Mouse (Mus musculus): ENCODE data around the gene Nek2. TPM values are rescaled to one million over a fixed set of nuclear protein-coding genes. Genes with fewer than 3 reads are reported as not detected.

The Nek2 gene
- polyA plus RNA-seq, 1 experiment from 2014 or later: 52.9 TPM

DNA sequence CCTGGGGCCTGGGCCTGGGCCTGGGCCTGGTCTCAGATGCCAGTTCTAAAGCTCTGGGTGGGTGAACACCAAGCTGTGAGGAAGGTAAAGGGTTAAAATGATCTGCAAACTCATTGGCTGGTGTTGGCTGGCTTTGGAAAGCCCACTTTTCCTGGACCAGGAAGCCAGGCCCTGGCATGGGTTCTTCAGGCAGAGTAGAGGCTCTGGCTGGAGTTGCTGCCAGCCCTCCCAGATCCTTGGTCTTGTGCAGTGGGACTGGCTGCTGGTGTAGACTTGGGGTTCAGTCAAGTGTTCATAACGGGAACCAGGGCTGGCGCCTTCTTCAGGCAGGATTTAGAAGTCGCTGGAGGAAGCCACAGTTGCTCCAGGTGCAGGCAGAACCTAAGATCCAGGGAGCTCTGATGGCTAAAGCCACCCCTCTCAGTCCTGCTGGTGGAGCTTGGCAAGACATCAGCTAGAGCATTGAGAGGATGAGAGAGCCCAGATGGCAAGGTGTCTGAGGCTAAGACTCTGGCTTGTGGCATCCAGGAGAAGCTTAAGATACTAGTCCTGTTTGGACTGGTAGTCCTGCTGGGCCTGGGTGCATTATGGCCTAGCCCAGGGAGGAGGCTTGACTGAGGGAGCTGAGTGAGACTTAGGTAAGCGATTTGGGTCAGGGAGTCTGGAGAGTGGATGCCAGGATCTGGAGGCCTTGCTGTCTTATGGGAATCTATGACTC, 42.7 kb downstream of the Nek2 start:
- no peak overlapping the region for H3K9ac ChIP-seq (ENCODE audit: low read length)
- H3K4me1 ChIP-seq (replicated peaks; ENCODE audit: control insufficient read depth, insufficient read depth, low read length): no peaks in the 10 kb centered on the region
- 70% methylated on average over 4 of the region's 4 CpGs for WGBS
- no peak overlapping the region for H3K27ac ChIP-seq (ENCODE audit: low read length)
- H3K27me3 ChIP-seq (ENCODE audit: control insufficient read depth, insufficient read depth, low read depth, low read length): no peaks in the 10 kb centered on the region
- H3K9me3 ChIP-seq (ENCODE audit: control insufficient read depth, low read length): no peaks in the 10 kb centered on the region
- H3K4me3 ChIP-seq (ENCODE audit: low read length): no peak overlapping the region
- ATAC-seq (ENCODE audit: low read depth): no peak
- no peaks in the 10 kb centered on the region for H3K36me3 ChIP-seq (ENCODE audit: control insufficient read depth, insufficient read depth, low read length)
- H3K4me2 ChIP-seq (ENCODE audit: low read depth, low read length): no peak overlapping the region

DNA sequence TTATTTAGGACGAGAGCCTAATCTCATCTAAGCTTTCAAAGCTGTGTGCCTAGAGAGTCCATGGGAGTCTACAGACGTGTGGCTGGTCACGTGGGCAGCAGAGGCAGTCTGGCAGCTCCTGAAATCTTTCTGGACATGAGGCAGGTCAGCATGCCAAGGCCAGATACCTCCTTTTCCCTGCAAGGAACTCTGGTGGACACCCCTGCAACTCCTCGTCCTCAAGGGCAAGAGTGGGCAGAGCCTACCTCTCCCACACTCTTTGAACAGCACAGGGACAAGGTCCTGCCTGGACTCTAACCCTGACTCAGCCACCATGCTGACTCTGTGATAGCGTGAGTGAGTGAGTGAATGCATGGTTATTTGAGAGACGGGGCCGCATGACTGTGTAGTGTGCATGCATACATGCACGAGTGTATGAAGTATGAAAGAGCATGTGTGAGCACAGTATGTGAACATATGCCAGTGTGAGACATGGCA, 43.3 kb downstream of the Nek2 start:
- no peak for ATAC-seq (ENCODE audit: low read depth)
- no peaks in the 10 kb centered on the region for H3K36me3 ChIP-seq (ENCODE audit: control insufficient read depth, insufficient read depth, low read length)
- 80% methylated on average over 8 of the region's 8 CpGs for WGBS
- H3K4me3 ChIP-seq (ENCODE audit: low read length): no peak overlapping the region
- H3K4me2 ChIP-seq (ENCODE audit: low read depth, low read length): no peak overlapping the region
- no peak overlapping the region for H3K27ac ChIP-seq (ENCODE audit: low read length)
- no peaks in the 10 kb centered on the region for H3K4me1 ChIP-seq (replicated peaks; ENCODE audit: control insufficient read depth, insufficient read depth, low read length)
- no peaks in the 10 kb centered on the region for H3K27me3 ChIP-seq (ENCODE audit: control insufficient read depth, insufficient read depth, low read depth, low read length)
- H3K9ac ChIP-seq (ENCODE audit: low read length): no peak overlapping the region
- H3K9me3 ChIP-seq (ENCODE audit: control insufficient read depth, low read length): no peaks in the 10 kb centered on the region

GRCm38 (mm10) chr1:191872076-191872710, 50.9 kb downstream of the Nek2 start:
- ATAC-seq (ENCODE audit: low read depth): no peak
- no peak overlapping the region for H3K4me2 ChIP-seq (ENCODE audit: low read depth, low read length)
- H3K9ac ChIP-seq (ENCODE audit: low read length): no peak overlapping the region
- H3K9me3 ChIP-seq (ENCODE audit: control insufficient read depth, low read length): no peaks in the 10 kb centered on the region
- no peaks in the 10 kb centered on the region for H3K27me3 ChIP-seq (ENCODE audit: control insufficient read depth, insufficient read depth, low read depth, low read length)
- no peaks in the 10 kb centered on the region for H3K36me3 ChIP-seq (ENCODE audit: control insufficient read depth, insufficient read depth, low read length)
- no peak overlapping the region for H3K27ac ChIP-seq (ENCODE audit: low read length)
- WGBS: 67% methylated on average over 6 of the region's 6 CpGs
- H3K4me3 ChIP-seq (ENCODE audit: low read length): no peak overlapping the region
- no peaks in the 10 kb centered on the region for H3K4me1 ChIP-seq (replicated peaks; ENCODE audit: control insufficient read depth, insufficient read depth, low read length)

GRCm38 (mm10) chr1:191875006-191875405, 53.8 kb downstream of the Nek2 start:
- Histone ChIP-seq H3K36me3 (ENCODE audit: control insufficient read depth, insufficient read depth, low read length) (no peaks in the 10 kb centered on the region), H3K9me3 (ENCODE audit: control insufficient read depth, low read length) (no peaks in the 10 kb centered on the region), H3K4me3 (ENCODE audit: low read length) (no peak overlapping the region), H3K27ac (ENCODE audit: low read length) (no peak overlapping the region), H3K27me3 (ENCODE audit: control insufficient read depth, insufficient read depth, low read depth, low read length) (no peaks in the 10 kb centered on the region), H3K4me2 (ENCODE audit: low read depth, low read length) (no peak overlapping the region), H3K4me1 (replicated peaks; ENCODE audit: control insufficient read depth, insufficient read depth, low read length) (no peaks in the 10 kb centered on the region), H3K9ac (ENCODE audit: low read length) (no peak overlapping the region)
- 65% methylated on average over 7 of the region's 7 CpGs for WGBS
- ATAC-seq (ENCODE audit: low read depth): no peak

DNA sequence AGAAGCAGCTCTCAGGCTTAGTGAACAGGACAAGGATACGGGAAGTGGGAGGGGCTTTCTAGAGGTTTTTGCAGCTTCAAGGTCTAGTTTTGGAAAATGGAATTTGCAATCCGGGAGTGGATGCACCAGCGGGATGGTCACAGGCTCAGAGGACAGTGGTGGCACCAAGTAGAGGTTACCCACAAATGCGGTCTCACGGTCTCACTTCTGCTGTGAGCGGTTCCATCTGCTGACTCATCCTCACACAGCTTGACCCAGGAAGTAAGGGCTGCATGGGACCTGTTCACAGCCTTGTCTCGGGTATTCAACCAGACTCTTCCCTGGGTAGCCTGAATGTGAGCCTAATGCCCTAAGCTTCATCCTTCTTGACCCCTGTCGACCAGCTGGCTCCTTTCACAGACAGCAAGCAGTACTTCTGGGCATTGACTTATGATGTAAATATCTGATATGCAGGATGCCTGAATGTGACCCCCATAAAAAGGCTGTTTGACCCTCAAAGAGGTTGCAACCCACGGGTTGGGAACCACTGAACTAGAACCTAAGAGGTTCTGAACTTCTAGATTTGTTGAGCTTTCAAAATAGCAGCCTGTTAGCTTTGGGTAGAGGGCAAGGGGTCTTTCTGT, 54.5 kb downstream of the Nek2 start:
- H3K9ac ChIP-seq (ENCODE audit: low read length): no peak overlapping the region
- H3K4me1 ChIP-seq (replicated peaks; ENCODE audit: control insufficient read depth, insufficient read depth, low read length): no peaks in the 10 kb centered on the region
- no peaks in the 10 kb centered on the region for H3K9me3 ChIP-seq (ENCODE audit: control insufficient read depth, low read length)
- no peaks in the 10 kb centered on the region for H3K27me3 ChIP-seq (ENCODE audit: control insufficient read depth, insufficient read depth, low read depth, low read length)
- no peak overlapping the region for H3K4me2 ChIP-seq (ENCODE audit: low read depth, low read length)
- H3K36me3 ChIP-seq (ENCODE audit: control insufficient read depth, insufficient read depth, low read length): no peaks in the 10 kb centered on the region
- no peak overlapping the region for H3K4me3 ChIP-seq (ENCODE audit: low read length)
- WGBS: 28% methylated on average over 9 of the region's 9 CpGs
- no peak overlapping the region for H3K27ac ChIP-seq (ENCODE audit: low read length)
- no peak for ATAC-seq (ENCODE audit: low read depth)

DNA sequence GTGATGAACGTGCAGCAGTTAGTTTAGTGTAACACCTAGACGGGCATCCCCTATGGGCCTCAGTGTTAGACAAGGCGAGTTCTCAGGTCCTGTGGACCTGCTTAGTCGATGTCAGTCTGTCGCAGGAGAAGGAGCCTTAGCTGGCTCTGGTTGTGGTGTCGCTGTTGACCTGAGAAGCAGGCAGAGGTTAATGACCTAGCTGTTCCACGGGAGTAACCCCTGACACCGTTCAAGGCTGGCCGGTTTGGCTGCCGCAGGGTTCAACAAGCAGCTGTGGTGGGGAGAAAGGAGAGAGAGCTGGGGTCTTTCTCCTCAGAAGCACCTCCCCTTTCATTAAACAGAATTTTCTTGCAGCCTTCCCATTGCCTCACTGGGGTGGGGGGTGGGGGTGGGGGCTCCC, 56.4 kb downstream of the Nek2 start:
- no peaks in the 10 kb centered on the region for H3K4me1 ChIP-seq (replicated peaks; ENCODE audit: control insufficient read depth, insufficient read depth, low read length)

DNA sequence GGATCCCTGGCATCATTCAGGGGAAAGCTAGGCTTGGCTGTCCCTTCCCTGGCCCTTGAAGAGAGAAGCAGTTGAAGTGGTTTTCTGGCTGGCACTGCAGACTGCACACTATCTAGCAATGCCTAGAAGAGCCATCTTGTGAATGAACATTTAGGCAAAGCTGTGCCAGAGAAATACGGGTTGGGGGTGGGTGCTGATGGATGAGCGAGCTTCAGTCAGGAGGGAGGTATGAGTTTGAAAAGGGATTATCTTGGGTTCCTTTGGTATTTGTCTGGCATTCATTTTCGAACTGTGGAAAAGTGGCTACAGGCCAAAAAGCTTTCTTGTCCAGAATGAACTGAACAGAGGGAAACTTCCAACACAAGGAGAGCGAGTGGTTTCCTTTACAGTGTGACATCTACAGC, 57.3 kb downstream of the Nek2 start:
- H3K4me1 ChIP-seq (replicated peaks; ENCODE audit: control insufficient read depth, insufficient read depth, low read length): no peaks in the 10 kb centered on the region
- H3K4me3 ChIP-seq (ENCODE audit: low read length): no peak overlapping the region
- no peaks in the 10 kb centered on the region for H3K27me3 ChIP-seq (ENCODE audit: control insufficient read depth, insufficient read depth, low read depth, low read length)
- no peaks in the 10 kb centered on the region for H3K9me3 ChIP-seq (ENCODE audit: control insufficient read depth, low read length)
- H3K9ac ChIP-seq (ENCODE audit: low read length): no peak overlapping the region
- no peak overlapping the region for H3K4me2 ChIP-seq (ENCODE audit: low read depth, low read length)
- 57% methylated on average over 4 of the region's 4 CpGs for WGBS
- peak; percentile 29; the same call in 1 of the 2 replicates for ATAC-seq (ENCODE audit: low read depth)
- H3K27ac ChIP-seq (ENCODE audit: low read length): no peak overlapping the region
- H3K36me3 ChIP-seq (ENCODE audit: control insufficient read depth, insufficient read depth, low read length): no peaks in the 10 kb centered on the region

More for the DNA sequence above, 56.4 kb downstream of the Nek2 start:
- 43% methylated on average over 10 of the region's 10 CpGs for WGBS
- Histone ChIP-seq H3K4me2 (ENCODE audit: low read depth, low read length) (no peak overlapping the region), H3K9ac (ENCODE audit: low read length) (no peak overlapping the region), H3K36me3 (ENCODE audit: control insufficient read depth, insufficient read depth, low read length) (no peaks in the 10 kb centered on the region), H3K27me3 (ENCODE audit: control insufficient read depth, insufficient read depth, low read depth, low read length) (no peaks in the 10 kb centered on the region), H3K27ac (ENCODE audit: low read length) (no peak overlapping the region), H3K9me3 (ENCODE audit: control insufficient read depth, low read length) (no peaks in the 10 kb centered on the region), H3K4me3 (ENCODE audit: low read length) (no peak overlapping the region)
- no peak for ATAC-seq (ENCODE audit: low read depth)

GRCm38 (mm10) chr1:191880247-191880646, 59.0 kb downstream of the Nek2 start:
- no peak overlapping the region for H3K27ac ChIP-seq (ENCODE audit: low read length)
- no peak for ATAC-seq (ENCODE audit: low read depth)
- peaks cover 3% of the 10 kb centered on the region for H3K4me1 ChIP-seq (replicated peaks; ENCODE audit: control insufficient read depth, insufficient read depth, low read length)
- H3K27me3 ChIP-seq (ENCODE audit: control insufficient read depth, insufficient read depth, low read depth, low read length): no peaks in the 10 kb centered on the region
- H3K4me3 ChIP-seq (ENCODE audit: low read length): no peak overlapping the region
- no peaks in the 10 kb centered on the region for H3K9me3 ChIP-seq (ENCODE audit: control insufficient read depth, low read length)
- H3K4me2 ChIP-seq (ENCODE audit: low read depth, low read length): no peak overlapping the region
- no peaks in the 10 kb centered on the region for H3K36me3 ChIP-seq (ENCODE audit: control insufficient read depth, insufficient read depth, low read length)
- no peak overlapping the region for H3K9ac ChIP-seq (ENCODE audit: low read length)
- 68% methylated on average over 3 of the region's 3 CpGs for WGBS

- Histone ChIP-seq H3K4me2 (ENCODE audit: low read depth, low read length) (no peak overlapping the region), H3K27me3 (ENCODE audit: control insufficient read depth, insufficient read depth, low read depth, low read length) (no peaks in the 10 kb centered on the region), H3K27ac (ENCODE audit: low read length) (no peak overlapping the region), H3K4me1 (replicated peaks; ENCODE audit: control insufficient read depth, insufficient read depth, low read length) (peaks cover 3% of the 10 kb centered on the region), H3K4me3 (ENCODE audit: low read length) (no peak overlapping the region), H3K9ac (ENCODE audit: low read length) (no peak overlapping the region), H3K36me3 (ENCODE audit: control insufficient read depth, insufficient read depth, low read length) (no peaks in the 10 kb centered on the region), H3K9me3 (ENCODE audit: control insufficient read depth, low read length) (no peaks in the 10 kb centered on the region)
- no peak for ATAC-seq (ENCODE audit: low read depth)
- 64% methylated on average over 8 of the region's 8 CpGs for WGBS
These were observed 59.8 kb downstream of the Nek2 start for GRCm38 (mm10) chr1:191880921-191881609.
